In the genomic region with DNA sequence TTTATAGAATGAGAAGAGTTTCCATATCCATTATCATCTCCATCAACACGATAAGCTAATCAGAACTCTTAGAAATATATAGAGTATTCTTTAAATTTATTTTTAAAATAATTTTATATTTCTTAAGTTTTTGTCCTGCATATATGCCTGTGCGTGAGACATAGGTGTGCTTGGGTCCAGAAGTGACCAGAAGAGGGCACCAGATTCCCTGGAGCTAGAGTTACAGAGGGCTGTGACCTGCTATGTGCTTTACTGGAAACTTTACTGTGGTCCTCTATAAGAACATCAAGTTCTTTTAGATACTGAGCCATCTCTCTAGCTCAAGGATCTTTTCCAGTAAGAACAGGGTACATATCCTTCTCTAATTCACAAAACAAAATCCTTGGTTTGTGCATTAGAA, we compare ENCODE assay signal across 18 mouse cellular contexts. TPM values are rescaled to one million over a fixed set of nuclear protein-coding genes. Genes with fewer than 3 reads are reported as not detected.
DNase-seq lines count a peak whose midpoint lies in the region; ATAC-seq and TF ChIP-seq lines count a peak whose summit lies in the region.
"Had no signal": no experiment of that assay in that cellular context is flagged by ENCODE, and none has a peak within 500 bp of the region (broad histone marks: within the 10 kb centered on the region; RNA-seq: fewer than 3 reads in every experiment).

No protein-coding gene starts in this region.

- H3K27ac ChIP-seq in intestine, postnatal 0 days (ENCODE audit: low read depth, low read length), result no peak overlapping the region
- no peak overlapping the region for H3K27ac ChIP-seq in intestine, embryonic 15.5 days
- no peak overlapping the region for H3K27ac ChIP-seq in bone marrow macrophage, adult 2 months (ENCODE audit: insufficient read depth, low read depth, low read length)
- no peak overlapping the region for H3K27ac ChIP-seq in forebrain, embryonic 12.5 days
- no peak overlapping the region for H3K27ac ChIP-seq in kidney, embryonic 15.5 days
- H3K27ac ChIP-seq: heart, embryonic 15.5 days; hindbrain, embryonic 13.5 days; limb, embryonic 12.5 days; midbrain, embryonic 15.5 days; neural tube, embryonic 13.5 days had no signal

- H3K4me1 ChIP-seq in intestine, postnatal 0 days (replicated peaks; ENCODE audit: control insufficient read depth, insufficient read depth, low read length), result no peaks in the 10 kb centered on the region
- no peaks in the 10 kb centered on the region for H3K4me1 ChIP-seq in intestine, embryonic 15.5 days (replicated peaks)
- H3K4me1 ChIP-seq in bone marrow macrophage, adult 2 months (ENCODE audit: control insufficient read depth, insufficient read depth, low read length), result no peaks in the 10 kb centered on the region
- H3K4me1 ChIP-seq in forebrain, embryonic 12.5 days, result no peaks in the 10 kb centered on the region
- H3K4me1 ChIP-seq in kidney, embryonic 15.5 days, result no peaks in the 10 kb centered on the region
- H3K4me1 ChIP-seq: heart, embryonic 15.5 days; hindbrain, embryonic 13.5 days; limb, embryonic 12.5 days; midbrain, embryonic 15.5 days; neural tube, embryonic 13.5 days had no signal

- no peaks in the 10 kb centered on the region for H3K27me3 ChIP-seq in intestine, postnatal 0 days (replicated peaks; ENCODE audit: control insufficient read depth, insufficient read depth, low read length)
- H3K27me3 ChIP-seq in intestine, embryonic 15.5 days (replicated peaks), result no peaks in the 10 kb centered on the region
- H3K27me3 ChIP-seq in forebrain, embryonic 12.5 days, result no peaks in the 10 kb centered on the region
- no peaks in the 10 kb centered on the region for H3K27me3 ChIP-seq in kidney, embryonic 15.5 days
- H3K27me3 ChIP-seq: heart, embryonic 15.5 days; hindbrain, embryonic 13.5 days; limb, embryonic 12.5 days; midbrain, embryonic 15.5 days; neural tube, embryonic 13.5 days had no signal

- peak; percentile 13 for DNase-seq in thymus, postnatal 4 days
- DNase-seq in thymus, adult 18-20 months, result no peak
- no peak for DNase-seq in adrenal gland, adult 8-10 months
- DNase-seq: kidney, postnatal 14 days; layer of hippocampus, postnatal 36 days; lung, postnatal 14 days; retina, postnatal 1 day had no signal

- no peak overlapping the region for H3K4me3 ChIP-seq in intestine, postnatal 0 days (ENCODE audit: low read depth, low read length)
- no peak overlapping the region for H3K4me3 ChIP-seq in intestine, embryonic 15.5 days (replicated peaks)
- H3K4me3 ChIP-seq in bone marrow macrophage, adult 2 months (ENCODE audit: insufficient read depth, low read length), result no peak overlapping the region
- H3K4me3 ChIP-seq in forebrain, embryonic 12.5 days (replicated peaks), result no peak overlapping the region
- no peak overlapping the region for H3K4me3 ChIP-seq in kidney, embryonic 15.5 days (replicated peaks)
- H3K4me3 ChIP-seq: heart, embryonic 15.5 days; hindbrain, embryonic 13.5 days; limb, embryonic 12.5 days; midbrain, embryonic 15.5 days; neural tube, embryonic 13.5 days had no signal

- no peaks in the 10 kb centered on the region for H3K36me3 ChIP-seq in intestine, postnatal 0 days (ENCODE audit: control insufficient read depth, insufficient read depth)
- H3K36me3 ChIP-seq in intestine, embryonic 15.5 days, result no peaks in the 10 kb centered on the region
- no peaks in the 10 kb centered on the region for H3K36me3 ChIP-seq in forebrain, embryonic 12.5 days (replicated peaks)
- H3K36me3 ChIP-seq in kidney, embryonic 15.5 days, result no peaks in the 10 kb centered on the region
- H3K36me3 ChIP-seq: heart, embryonic 15.5 days; hindbrain, embryonic 13.5 days; limb, embryonic 12.5 days; midbrain, embryonic 15.5 days; neural tube, embryonic 13.5 days had no signal

- no peaks in the 10 kb centered on the region for H3K9me3 ChIP-seq in intestine, postnatal 0 days (ENCODE audit: control insufficient read depth)
- no peaks in the 10 kb centered on the region for H3K9me3 ChIP-seq in intestine, embryonic 15.5 days
- no peaks in the 10 kb centered on the region for H3K9me3 ChIP-seq in forebrain, embryonic 12.5 days
- H3K9me3 ChIP-seq in kidney, embryonic 15.5 days (replicated peaks), result no peaks in the 10 kb centered on the region
- H3K9me3 ChIP-seq: heart, embryonic 15.5 days; hindbrain, embryonic 13.5 days; limb, embryonic 12.5 days; midbrain, embryonic 15.5 days; neural tube, embryonic 13.5 days had no signal

- 68% methylated on average over 2 of the region's 2 CpGs for WGBS in intestine, postnatal 0 days
- 76% methylated on average over 2 of the region's 2 CpGs for WGBS in intestine, embryonic 15.5 days
- WGBS in forebrain, embryonic 12.5 days, result 67% methylated on average over 2 of the region's 2 CpGs
- 59% methylated on average over 2 of the region's 2 CpGs for WGBS in kidney, embryonic 15.5 days

- H3K4me2 ChIP-seq in intestine, postnatal 0 days (replicated peaks; ENCODE audit: low read depth), result no peak overlapping the region
- H3K4me2 ChIP-seq in intestine, embryonic 15.5 days (replicated peaks), result no peak overlapping the region
- H3K4me2 ChIP-seq in forebrain, embryonic 12.5 days, result no peak overlapping the region
- H3K4me2 ChIP-seq in kidney, embryonic 15.5 days, result no peak overlapping the region
- H3K4me2 ChIP-seq: heart, embryonic 15.5 days; hindbrain, embryonic 13.5 days; limb, embryonic 12.5 days; midbrain, embryonic 15.5 days; neural tube, embryonic 13.5 days had no signal

- ATAC-seq in intestine, postnatal 0 days, result no peak
- no peak for ATAC-seq in intestine, embryonic 15.5 days
- ATAC-seq in forebrain, embryonic 12.5 days (ENCODE audit: low FRiP score), result no peak
- no peak for ATAC-seq in kidney, embryonic 15.5 days (replicated peaks; ENCODE audit: low FRiP score)
- ATAC-seq: midbrain, embryonic 15.5 days had no signal

- no peak overlapping the region for H3K9ac ChIP-seq in intestine, postnatal 0 days (ENCODE audit: low read depth, low read length)
- H3K9ac ChIP-seq in intestine, embryonic 15.5 days, result no peak overlapping the region
- H3K9ac ChIP-seq in forebrain, embryonic 12.5 days, result no peak overlapping the region
- H3K9ac ChIP-seq in kidney, embryonic 15.5 days, result no peak overlapping the region
- H3K9ac ChIP-seq: heart, embryonic 15.5 days; hindbrain, embryonic 13.5 days; limb, embryonic 12.5 days; midbrain, embryonic 15.5 days; neural tube, embryonic 13.5 days had no signal

- peak; percentile 29; the same call in 1 of the 2 replicates for TF ChIP-seq CTCF in intestine, postnatal 0 days (IDR thresholded peaks at IDR 0.05; ENCODE audit: low read depth)
- TF ChIP-seq CTCF in bone marrow macrophage, adult 2 months (IDR thresholded peaks at IDR 0.05; ENCODE audit: low read depth, low read length), result 0 out of 2 replicates have a peak, but pooled peaks have one; percentile 11

- no peak for TF ChIP-seq POLR2A in bone marrow macrophage, adult 2 months (IDR thresholded peaks at IDR 0.05; ENCODE audit: borderline replicate concordance, low read depth, low read length)

RNA-seq across cellular contexts. Expression of gene Ugt3a2, which starts 27.5 kb away (rescaled TPM):
- polyA plus RNA-seq in intestine, postnatal 0 days (2015; fragmentation: Nextera tagmentation; extraction: Ambion mirVana), result not detected in 2 replicates
- not detected in 2 replicates for polyA plus RNA-seq in intestine, embryonic 15.5 days (2015; fragmentation: Nextera tagmentation; extraction: Ambion mirVana)
- not detected in 2 replicates for polyA plus RNA-seq in bone marrow macrophage, adult 2 months (2012; ENCODE audit: insufficient read depth, insufficient read length, missing spikeins)
- under 1 TPM in 3 of 4 experiments, not detected in 1; 0.09 to 0.40 (median 0.18) TPM for total RNA-seq in adrenal gland, adult 8-10 months (2022)
- not detected in 2 replicates for polyA plus RNA-seq in forebrain, embryonic 12.5 days (2016; fragmentation: Nextera tagmentation; extraction: Ambion mirVana)
- 0.06 and 0.39 TPM in 2 replicates for polyA plus RNA-seq in kidney, embryonic 15.5 days (2015; fragmentation: Nextera tagmentation; extraction: Ambion mirVana)
- total RNA-seq: gastrocnemius, postnatal 4 days; layer of hippocampus, postnatal 36 days had no signal
- polyA plus RNA-seq: heart, embryonic 15.5 days; hindbrain, embryonic 13.5 days; limb, embryonic 12.5 days; midbrain, embryonic 15.5 days; neural tube, embryonic 13.5 days had no signal
